Mouse (Mus musculus) thymus, postnatal 4 days (tissue): ENCODE measurements around the gene Tmem270.

Experiments used
- DNase-seq: peaks from one replicate; pipeline ENCODE4 v3.0.0; 2021

The Tmem270 gene

DNA sequence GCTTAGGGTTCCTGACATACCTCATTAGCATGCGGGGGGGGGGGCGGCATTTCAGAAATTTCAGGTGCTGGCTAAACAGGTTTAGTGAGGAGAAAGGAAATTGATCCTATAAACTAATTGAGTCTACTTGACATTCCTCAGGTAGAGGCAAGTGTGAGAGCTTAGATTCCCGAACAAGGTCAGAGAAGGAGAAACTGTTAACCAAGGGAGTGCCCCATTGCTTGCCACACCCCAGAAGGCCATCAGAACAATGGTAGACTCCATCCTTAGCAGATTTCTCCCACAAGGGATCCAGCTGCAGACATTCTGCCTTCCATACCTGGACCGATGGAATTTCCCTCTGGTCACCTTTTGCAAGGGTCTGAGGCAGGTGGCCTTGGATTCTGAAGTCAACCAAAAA is 20.2 kb upstream of the Tmem270 start:
- DNase-seq, result no peak

DNA sequence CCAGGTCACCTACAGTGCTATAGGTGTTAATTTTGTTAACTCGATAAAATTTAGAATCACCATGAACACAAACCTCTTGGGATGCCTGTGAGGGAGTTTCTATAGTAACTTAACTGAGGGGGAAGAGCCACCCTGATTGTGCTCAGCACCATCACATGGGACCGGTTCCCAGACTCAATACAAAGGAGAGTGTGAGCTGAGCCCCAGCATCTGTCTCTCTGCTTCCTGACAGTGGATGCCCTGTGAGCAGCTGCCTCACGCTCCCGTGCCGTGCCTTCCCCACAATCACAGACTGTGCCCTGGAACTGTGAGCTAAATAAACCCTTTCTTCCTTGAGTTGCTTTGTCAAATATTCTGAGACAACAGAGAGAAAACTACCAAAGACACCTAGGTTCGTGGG is 16.6 kb upstream of the Tmem270 start:
- DNase-seq, result no peak

DNA sequence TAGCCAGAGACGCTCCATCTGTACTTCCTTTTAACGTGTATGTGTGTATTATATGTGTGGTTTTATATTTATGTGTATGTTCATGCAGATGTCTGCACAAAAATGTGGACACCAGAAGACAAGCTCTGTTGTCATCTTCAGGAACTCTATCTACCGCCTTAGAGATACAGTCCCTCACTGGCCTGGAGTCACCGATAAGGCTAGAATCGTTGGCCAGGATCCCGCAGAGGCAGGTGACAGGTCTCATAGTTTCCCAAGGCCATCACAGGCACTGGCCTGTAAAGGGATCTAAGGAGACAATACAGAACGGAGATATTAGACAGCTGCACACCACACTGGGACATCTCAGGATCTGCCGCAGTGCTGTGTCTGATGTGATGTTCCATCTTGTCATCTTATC is 14.6 kb upstream of the Tmem270 start:
- no peak for DNase-seq

DNA sequence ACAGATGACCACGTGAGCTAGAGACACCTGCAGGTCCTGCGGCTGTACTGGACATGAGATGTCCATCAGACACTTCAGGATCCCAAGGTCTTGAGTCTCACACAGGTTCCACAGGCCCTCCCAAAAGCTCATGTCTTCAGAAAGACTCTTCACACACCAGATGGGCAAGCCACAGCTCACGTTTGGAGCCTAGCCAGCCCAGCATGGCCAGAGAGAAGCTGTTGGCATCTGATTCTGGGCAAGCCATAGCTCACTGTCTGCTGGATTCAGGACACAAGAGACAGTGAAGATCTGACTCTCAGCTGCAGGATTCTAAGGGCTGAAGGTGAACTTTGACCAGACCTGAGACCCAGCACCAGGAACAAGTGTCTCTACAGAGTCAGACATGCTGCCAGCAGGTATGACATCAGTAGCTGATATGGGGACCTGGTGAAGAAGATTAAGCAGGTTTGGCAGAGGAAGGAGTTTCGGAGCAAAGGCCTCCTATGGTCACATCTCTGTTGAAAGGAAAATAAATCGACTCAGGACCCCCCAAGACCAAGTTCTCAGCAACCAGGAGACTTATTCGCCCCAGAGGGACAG is 13.7 kb upstream of the Tmem270 start:
- no peak for DNase-seq

DNA sequence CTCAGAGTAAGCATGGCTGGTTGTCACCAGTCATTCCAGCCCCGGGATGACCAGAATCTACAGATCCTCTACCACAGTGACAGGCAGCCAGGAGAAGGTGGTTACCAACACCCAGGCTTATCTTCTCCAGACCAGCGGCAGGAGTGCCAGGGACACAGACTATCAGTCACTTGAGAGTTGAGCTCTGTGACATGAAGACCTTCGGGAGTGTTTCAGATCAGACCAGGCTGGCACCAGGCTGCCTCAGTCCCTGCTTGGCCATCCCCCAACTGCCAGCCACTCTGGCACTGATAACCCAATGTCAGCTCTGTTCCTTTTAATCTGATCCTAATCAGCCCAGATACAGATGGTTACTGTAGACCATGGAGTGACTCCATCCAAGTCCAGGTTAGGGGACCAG is 12.6 kb upstream of the Tmem270 start:
- DNase-seq, result no peak

DNA sequence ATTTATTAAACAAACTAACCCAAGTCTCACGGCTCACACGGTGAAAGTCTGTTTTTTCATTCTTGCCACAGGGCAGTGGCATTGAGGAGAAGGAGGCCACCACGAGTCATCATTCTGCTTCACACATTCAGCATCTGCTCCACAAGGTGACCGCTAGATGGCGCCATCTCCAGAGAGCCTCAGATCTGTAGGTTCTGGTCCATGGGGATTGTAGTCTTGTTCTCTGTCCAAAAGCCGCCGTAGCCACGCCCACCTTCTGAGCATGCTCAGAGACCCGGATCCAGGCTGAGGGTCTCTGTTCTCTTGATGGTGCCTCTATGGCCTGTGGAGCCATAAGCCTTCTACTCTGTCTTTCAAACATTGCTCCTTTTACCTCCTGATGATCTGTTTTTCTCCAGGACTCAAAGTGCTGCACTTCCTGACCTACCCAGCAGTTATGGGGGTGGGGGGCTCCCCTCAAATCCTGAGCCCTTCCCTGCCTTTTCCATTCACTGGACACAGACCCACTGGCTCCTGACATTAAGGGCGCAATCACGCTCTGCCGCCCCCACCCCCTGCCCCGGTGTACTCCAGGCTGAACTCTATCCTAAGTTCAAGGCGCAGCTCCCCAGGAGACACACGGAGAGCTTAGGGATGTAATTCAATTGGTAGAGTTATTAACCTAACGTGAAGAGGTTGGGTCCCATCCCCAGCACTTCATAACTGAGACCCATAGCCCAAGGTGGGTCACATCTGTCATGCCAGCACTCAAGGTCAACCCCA is 11.7 kb upstream of the Tmem270 start:
- peak; percentile 87 for DNase-seq

DNA sequence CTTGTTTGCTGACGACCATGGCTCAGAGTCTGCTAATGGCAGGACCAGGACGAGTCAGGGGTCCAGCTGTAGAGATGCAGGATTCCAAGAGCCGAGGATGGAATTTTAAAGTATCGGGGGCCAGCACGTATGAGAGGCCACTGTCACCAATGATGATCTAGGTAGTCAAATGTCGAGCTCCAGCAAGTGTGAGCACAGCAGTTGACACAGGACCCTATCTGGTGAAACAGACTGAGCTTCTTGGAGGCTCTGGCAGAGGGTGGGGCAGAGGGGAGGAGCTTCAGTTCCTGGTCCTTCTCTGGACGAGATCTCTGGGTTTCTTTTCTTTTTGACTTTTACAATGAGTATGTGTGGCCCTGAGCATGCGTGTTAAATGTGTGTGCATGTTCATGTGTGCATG is 8.8 kb upstream of the Tmem270 start, which contains the start of gene Cldn13:
TSS of gene Cldn13 (minus strand) at position 216 of the 400 bp plus-strand sequence.
- DNase-seq, result no peak

DNA sequence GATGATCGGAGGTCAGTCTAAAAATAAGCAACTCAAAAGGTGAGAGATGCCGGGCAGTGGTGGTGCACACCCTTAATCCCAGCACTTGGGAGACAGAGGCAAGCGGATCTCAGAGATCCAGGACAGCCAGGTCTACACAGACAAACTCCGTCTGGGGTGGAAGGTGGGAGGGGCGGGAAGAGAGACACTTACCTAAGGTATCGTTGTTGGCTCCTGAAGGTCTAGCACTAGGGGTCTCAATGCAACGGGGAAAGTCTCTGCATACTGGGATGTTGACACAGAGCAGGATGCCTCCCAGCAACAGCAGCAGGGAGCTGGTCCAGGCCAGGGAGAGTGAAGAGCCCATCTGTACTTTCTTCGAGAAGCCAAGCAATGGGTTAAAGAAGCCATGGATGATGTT is 8.0 kb upstream of the Tmem270 start:
- no peak for DNase-seq

DNA sequence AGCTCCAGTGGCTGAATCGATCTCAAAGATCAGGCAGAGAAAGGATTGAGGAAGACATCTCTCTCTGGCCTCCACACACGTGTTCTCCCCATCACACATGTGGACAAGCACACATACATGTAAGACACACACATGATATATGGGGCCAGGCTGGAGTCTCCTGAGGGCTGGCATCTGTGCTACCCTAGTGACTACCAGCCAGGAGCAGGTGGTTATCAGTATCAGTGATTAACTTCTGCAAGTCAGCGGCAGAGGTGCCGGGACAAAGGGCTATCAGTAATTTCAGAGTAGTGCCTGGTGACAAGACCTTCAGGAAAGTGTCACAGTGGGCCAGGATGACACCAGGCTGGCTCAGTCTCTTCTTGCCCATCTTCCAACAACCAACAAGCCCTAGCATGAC is 7.2 kb upstream of the Tmem270 start:
- DNase-seq, result no peak

DNA sequence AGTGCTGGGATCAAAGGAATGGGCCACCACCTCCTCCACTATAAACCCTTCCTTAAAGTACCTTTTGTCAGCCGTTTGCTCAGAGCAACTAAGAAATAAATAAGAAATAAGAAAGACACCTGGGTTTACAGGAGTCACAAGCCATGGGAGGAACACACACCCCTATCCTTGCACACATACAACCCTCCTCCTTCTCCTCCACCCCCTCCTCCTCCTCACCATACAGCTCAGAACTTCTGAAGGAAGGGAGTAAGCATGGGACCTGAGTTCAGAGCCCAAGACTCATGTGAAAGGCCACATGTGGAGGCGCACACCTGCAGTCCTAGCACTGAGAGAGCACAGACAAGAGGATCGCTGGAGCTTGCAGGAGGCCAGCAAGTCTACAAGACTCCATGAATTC is 6.8 kb upstream of the Tmem270 start:
- DNase-seq, result no peak

DNA sequence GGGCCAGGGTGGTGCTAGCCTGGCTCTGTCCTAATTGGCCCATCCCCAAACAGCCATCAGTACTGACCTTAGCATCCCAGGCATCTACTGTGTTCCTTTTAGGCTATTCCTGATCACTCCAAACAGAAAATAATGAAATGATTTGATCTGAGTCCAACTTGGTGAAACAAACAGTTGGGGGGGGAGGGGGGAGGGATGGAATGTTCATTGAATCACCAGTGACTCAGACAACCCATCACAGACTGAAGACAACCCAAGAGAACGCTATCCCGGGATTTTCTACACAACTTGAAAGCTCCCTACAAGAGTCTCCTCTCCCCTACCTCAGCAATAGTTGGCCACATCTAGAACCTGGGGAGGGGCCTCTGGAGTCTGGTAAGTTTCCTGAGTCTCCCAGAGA is 5.4 kb upstream of the Tmem270 start:
- no peak for DNase-seq

DNA sequence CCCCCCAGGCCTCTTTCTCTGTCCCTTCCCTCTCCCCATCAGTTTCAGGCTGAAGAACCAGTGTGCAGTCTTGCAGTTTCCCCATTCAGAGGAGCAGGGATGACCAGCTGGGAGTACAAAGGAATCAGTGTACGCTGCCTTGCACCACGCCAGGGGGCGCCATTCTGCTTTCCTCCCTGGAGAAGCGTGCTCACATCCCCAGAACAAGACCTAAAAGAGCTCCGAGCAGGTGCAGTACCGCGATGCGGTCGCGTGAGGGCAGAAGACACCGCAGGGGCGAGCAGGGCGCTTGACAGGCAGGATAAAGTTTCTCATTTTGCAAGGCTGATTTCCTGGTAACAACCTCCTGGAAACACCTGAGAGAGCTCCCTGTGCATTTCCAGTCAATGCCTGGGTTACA is 602 bp upstream of the Tmem270 start:
- DNase-seq, result peak; percentile 99

DNA sequence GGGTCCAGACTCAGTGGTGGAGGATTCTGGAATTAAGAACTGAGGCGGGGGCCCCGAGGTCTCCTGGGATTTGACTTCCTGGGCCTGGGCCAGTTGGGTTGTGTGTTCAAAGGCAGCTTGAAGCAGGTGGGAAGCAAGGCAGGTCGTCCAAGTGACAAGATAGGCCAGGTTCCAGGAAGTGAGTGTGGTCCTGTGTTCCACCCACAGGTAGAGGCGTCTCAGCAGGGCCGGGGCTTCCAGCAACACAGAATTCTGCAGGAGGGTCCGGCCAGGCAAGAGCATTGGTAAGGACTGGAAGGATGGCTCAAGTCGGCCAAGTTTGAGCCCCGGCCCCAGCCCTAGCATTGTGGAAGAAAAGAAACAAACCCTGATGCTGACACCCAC is 4.9 kb downstream of the Tmem270 start:
- DNase-seq, result no peak

DNA sequence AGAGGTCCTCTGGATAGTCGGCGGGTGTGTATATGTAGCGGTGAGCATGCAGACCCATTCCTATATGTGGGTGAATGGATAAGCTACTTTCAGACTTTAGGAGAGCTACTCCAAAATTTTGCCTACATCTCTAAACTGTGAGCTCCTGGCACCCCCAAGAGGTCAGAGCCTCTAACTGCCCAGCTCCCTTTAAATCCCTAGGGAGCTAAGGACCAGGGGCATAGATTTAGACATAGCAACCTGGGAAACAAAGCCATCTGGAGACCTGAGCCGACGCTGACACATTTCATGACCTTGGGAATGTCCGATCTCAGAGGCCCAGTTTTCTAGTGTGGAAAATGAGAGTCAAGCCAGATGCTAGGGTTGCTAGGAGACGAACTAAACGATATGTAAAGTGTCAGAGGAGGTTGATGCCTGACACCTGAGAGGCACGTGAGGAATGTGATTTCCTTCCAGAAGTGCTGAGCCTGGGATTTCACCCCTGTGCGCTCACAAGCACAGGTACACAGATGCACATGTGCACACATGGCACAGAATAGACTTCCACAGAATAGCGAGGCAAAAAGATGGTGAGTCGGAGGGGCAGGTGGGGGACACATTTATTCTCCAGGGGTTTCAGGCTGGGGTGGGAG is 5.4 kb downstream of the Tmem270 start:
- peak; percentile 46 for DNase-seq

DNA sequence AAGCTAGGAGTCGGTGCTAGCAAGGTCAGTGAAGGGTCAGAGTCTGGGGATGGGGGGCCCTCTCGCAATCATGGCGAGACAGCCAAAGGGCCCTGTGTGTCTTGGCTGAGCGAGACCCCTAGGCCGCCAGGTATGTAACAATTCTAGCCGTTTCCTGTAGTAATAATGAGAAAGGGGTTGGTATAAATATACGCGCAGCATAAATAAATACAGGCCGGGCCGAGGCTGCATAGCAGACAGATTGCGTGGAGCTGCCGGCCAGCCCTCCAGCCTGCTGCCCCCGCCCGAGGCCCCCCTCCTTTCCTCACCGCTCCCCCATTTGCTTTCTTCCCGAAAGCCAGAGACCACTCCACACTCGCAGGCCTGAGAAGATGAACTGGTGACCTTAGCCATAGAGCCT is 8.9 kb downstream of the Tmem270 start:
- DNase-seq, result no peak

DNA sequence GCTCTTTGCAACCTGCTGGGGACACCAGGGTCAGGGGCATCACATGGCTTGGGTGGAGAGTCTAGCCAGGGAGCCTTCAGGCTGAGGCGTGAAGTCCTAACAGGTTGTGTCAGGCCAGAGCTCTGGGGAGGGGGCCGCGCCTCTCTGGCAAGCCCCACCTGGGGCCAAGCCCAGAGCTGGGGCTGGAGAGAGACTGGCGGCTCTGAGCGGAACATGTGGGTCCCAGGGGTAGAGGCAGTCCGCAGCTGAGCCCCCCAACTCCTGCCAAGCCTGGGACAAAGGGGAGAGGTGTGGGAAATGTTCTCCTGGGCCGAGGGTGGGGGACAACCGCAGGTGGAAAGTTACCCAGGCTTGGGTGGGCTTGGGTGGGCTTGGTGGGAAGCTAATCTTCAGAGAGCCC is 9.6 kb downstream of the Tmem270 start:
- DNase-seq, result no peak

DNA sequence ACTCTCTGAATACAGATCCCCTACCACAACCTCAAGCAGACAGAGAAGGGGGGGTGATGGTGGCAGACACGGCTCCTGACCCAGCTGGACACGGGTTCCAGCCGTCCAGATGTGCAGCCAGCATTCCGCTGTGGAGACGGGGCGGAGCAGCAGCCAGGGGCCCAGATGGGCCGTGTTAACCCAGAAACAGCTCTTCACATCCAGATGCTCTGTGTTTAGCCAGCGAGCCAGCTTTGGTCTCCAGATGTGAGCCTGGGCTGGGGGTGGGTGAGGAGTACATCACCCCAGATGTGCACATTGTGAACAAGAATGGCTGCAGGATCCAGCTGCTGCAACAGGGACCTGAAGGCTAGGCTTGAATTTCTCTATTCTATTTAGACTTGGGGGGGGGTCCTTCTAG is 11.2 kb downstream of the Tmem270 start:
- no peak for DNase-seq

DNA sequence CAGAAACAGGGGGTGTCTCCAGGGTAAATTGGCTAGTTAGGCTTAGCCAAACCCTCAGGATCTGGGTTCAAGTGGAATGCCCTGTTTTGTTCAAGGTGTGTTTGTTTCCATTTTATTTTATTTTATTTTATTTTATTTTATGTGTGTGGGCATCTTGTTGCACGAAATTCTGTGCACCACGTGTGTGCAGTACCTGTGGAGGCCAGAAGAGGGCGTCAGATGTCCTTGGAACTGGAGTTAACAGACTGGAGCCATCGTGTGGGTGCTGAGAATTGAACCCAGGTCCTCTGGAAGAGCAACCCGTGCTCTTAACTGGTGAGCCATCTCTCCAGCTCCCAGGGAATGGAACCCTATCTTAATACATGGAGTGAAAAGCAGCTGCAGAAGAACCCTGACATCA is 13.8 kb downstream of the Tmem270 start:
- DNase-seq, result no peak

DNA sequence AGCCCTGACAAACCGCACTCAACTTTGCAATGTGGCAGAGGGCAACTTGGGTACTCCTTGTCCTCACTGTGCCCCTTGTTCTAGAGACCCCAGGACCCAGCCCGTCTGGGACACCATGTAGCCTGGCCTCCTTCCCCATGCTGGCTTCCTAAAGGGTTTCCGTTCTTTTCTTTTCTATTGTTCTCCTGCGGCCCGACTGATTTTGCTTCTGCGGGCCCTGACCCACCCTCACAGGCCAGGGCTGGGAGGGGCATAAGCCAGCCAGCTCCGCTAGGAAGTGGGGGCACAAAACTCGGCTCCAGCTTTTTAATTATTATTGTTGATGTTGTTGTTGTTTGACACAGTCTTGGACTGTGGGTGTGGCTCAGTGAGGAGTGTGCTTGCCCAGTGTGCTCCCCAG is 15.0 kb downstream of the Tmem270 start:
- no peak for DNase-seq

DNA sequence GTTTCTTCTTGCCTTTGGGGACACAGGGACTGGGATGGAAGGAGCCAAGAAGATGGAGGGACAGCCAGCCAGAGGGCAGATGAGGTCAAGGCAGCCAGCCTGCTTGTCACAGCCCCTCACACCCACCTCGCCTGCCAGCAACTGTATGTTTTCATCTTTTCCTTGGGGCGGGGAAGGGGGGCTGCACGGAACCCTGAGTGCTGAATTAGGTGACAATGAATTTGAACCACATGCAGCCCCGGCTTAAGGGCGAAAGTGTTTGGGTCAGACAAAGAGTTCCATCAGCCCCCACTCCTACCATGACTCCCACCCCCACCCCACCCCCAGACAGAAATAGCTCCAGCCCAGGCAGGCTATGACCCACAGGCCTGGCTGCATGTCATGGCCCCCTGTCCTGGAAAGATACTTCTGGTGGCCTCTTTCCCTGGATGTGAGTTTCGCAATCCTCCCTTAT is 15.9 kb downstream of the Tmem270 start:
- no peak for DNase-seq

DNA sequence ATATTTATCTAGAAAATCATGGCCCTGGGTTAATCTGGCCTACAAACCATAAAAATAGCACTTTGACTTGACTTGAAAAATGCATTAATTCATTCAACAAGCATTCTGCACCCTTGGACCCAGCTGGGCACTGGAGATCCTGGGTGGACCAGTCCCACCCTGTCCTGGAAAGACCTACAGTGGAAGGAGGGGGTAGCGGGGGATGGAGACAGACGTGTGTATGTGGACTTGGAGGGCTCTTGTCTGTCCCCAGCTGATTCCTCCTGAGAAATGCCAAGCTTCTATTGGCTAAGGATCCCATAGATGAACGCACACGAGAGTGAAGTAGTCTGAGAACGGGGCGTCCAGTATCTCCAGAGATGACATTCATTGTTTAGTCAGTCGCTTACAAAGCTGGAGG is 18.0 kb downstream of the Tmem270 start:
- DNase-seq, result no peak

DNA sequence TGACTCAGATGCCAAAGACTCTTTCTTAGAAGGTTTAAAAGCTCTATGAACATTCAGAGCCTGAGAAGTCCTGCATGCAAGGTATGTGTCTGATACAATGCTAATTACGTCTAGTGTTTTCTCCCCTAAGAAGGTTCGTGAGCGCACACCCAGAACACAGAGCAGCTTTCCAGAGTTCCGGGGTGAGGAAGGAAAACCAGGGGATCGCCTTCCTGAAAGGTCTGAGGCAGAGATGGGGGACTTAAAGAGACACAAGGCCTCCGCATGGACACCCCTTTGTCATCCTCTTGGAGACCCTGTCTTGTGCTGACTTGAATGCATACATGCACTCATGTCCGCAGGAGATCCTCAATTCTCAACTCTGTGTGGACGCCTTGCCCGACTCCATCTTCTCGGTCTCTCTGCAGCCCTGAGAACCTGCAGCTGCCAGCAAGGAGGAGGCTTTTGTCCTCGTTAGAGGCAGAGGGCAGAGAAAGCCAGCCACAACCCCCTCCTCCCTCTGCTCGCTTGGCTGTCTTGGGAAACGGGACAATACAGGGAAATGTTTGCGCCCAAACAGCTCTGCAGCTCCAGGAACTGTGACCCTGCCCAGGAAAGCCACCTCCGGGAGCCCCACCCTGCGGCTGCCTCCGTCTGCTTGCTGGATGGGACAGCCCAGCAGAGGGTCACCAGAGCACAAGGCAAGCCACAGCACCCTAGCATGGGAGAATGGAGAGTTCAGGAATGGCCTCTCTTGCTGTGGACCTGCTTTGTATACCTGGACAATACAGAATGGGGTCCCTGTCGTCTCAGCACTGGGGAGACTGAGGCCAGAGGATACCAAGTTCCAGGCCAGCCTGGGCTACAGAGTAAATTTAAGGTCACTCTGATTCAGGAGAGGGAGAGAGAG is 18.8 kb downstream of the Tmem270 start:
- DNase-seq, result no peak

DNA sequence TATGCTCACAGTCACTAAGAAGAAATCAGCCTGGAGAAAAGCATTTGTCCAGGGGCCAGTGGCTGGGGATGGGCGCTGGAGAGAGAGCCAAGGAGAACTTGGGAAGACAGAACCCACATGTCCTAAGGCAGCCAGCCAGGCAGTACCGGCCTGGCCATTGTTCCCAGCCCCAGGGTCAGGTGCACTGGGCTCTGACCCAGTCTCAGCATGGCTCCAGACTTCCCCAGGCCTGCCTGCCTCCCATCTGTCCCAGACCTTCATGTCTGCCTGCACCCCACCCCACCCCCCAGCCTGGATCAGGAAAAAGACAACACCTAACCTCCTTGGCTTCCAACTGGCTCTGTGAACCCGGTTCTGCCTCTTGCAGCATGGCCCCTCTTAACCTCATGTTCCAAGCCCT is 23.5 kb downstream of the Tmem270 start:
- no peak for DNase-seq
